Mouse (Mus musculus) G1E (cell line): ENCODE results near the gene 4933407L21Rik.

Source experiments
- CTCF ChIP-seq: IDR thresholded peaks from 2 replicates; pipeline ENCODE4 v1.5.1; 2012; ENCODE audit warnings: low read depth, low read length, inconsistent platforms, mixed read lengths
- GATA1 ChIP-seq: IDR thresholded peaks from 2 replicates; pipeline ENCODE4 v1.6.1; 2012; ENCODE audit warnings: borderline replicate concordance, low read length, inconsistent platforms, mixed read lengths
- GATA2 ChIP-seq: IDR thresholded peaks from 2 replicates; pipeline ENCODE4 v1.6.1; 2012; ENCODE audit warnings: low read depth, low read length, inconsistent platforms, borderline replicate concordance
- POLR2AphosphoS5 ChIP-seq: IDR thresholded peaks from 2 replicates; pipeline ENCODE4 v1.6.1; 2012; ENCODE audit warnings: low read depth, low read length, inconsistent platforms; ENCODE audit not compliant: insufficient replicate concordance
- TAL1 ChIP-seq: conservative IDR thresholded peaks from 2 replicates; pipeline ENCODE4 v1.6.1; 2012; ENCODE audit warnings: low read depth, low read length, inconsistent platforms, mixed read lengths

DNA sequence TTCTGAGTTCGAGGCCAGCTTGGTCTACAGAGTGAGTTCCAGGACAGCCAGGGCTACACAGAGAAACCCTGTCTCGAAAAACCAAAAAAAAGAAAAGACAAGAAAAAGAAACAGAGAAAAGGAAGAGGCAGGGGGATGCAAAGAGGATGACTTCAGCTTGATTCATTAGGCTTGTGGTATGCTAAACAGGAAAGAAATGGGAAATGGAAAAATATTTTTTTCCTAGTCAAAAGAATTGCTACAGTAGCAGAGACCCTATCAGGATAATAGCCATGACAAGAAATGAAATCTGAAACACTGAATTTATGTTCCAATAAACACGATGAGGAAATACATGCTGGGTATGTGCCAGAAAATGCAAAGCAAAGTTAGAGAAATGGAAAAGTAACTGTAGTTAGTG is 26.9 kb downstream of the 4933407L21Rik start:
- TF ChIP-seq CTCF = no peak
- TF ChIP-seq POLR2AphosphoS5 = no peak
- TF ChIP-seq TAL1 = no peak
- no peak for TF ChIP-seq GATA1
- TF ChIP-seq GATA2 = no peak
